Mouse (Mus musculus) R1 (cell line): ENCODE measurements around the gene Sgf29.

ENCODE experiments used
- DNase-seq: peaks from one replicate; pipeline ENCODE4 v3.0.0-alpha.2; 2018; ENCODE audit warnings: low read depth, low spot score

Gene Sgf29

GRCm38 (mm10) chr7:126642545-126643243 lies 6.4 kb upstream of the Sgf29 start:
- no peak for DNase-seq

- DNase-seq = peak; percentile 74
Observed at GRCm38 (mm10) chr7:126643244-126643617, 5.9 kb upstream of the Sgf29 start.

- no peak for DNase-seq
Observed at GRCm38 (mm10) chr7:126644345-126644744, 4.8 kb upstream of the Sgf29 start.

- no peak for DNase-seq
Observed at GRCm38 (mm10) chr7:126644914-126645313, 4.2 kb upstream of the Sgf29 start.

- DNase-seq = peak; percentile 35
Observed at GRCm38 (mm10) chr7:126645708-126646107, 3.4 kb upstream of the Sgf29 start.

- DNase-seq = peak; percentile 76
Observed at GRCm38 (mm10) chr7:126648486-126648885, 623 bp upstream of the Sgf29 start.

- DNase-seq = no peak
Observed at GRCm38 (mm10) chr7:126650852-126651251, 1.7 kb downstream of the Sgf29 start.

GRCm38 (mm10) chr7:126653991-126654390 lies 4.9 kb downstream of the Sgf29 start:
- no peak for DNase-seq

GRCm38 (mm10) chr7:126655695-126656094 lies 6.6 kb downstream of the Sgf29 start:
- no peak for DNase-seq

- DNase-seq = no peak
Observed at GRCm38 (mm10) chr7:126657522-126657921, 8.4 kb downstream of the Sgf29 start.

- DNase-seq = no peak
Observed at GRCm38 (mm10) chr7:126659771-126660170, 10.7 kb downstream of the Sgf29 start.

- no peak for DNase-seq
Observed at GRCm38 (mm10) chr7:126663646-126664045, 14.5 kb downstream of the Sgf29 start.

- no peak for DNase-seq
Observed at GRCm38 (mm10) chr7:126665269-126665668, 16.2 kb downstream of the Sgf29 start.

- no peak for DNase-seq
Observed at GRCm38 (mm10) chr7:126667495-126668090, 18.5 kb downstream of the Sgf29 start.

- no peak for DNase-seq
Observed at GRCm38 (mm10) chr7:126668452-126668851, 19.3 kb downstream of the Sgf29 start.

- DNase-seq = no peak
Observed at GRCm38 (mm10) chr7:126670152-126670551, 21.0 kb downstream of the Sgf29 start.

- DNase-seq = no peak
Observed at GRCm38 (mm10) chr7:126672111-126672510, 23.0 kb downstream of the Sgf29 start.

GRCm38 (mm10) chr7:126675104-126675503 lies 26.0 kb downstream of the Sgf29 start:
- DNase-seq = no peak

- no peak for DNase-seq
Observed at GRCm38 (mm10) chr7:126676207-126676606, 27.1 kb downstream of the Sgf29 start, which contains the start of gene Sult1a1. Gene Sult1a1, minus strand, starts transcription at chr7:126676432.

- DNase-seq = no peak
Observed at GRCm38 (mm10) chr7:126676631-126677220, 27.6 kb downstream of the Sgf29 start.

GRCm38 (mm10) chr7:126678545-126679341 lies 29.6 kb downstream of the Sgf29 start:
- no peak for DNase-seq

- DNase-seq = no peak
Observed at GRCm38 (mm10) chr7:126679683-126680082, 30.6 kb downstream of the Sgf29 start.
